ENCODE assay signal across 8 mouse cellular contexts in genomic region chr5:64802795-64803719, GRCm38 (mm10). TPM values are rescaled to one million over a fixed set of nuclear protein-coding genes. Genes with fewer than 3 reads are reported as not detected.
A peak's percentile ranks its signal among the peaks of the same experiment; 100 is the strongest.
DNase-seq lines count a peak whose midpoint lies in the region; ATAC-seq lines count a peak whose summit lies in the region.

Gene Klf3 (plus strand): TSS chr5:64803388.

- intact Hi-C loops in gastrocnemius, postnatal 14 days (cut with DNase I; ENCODE audit: low total_unique reads), result no loop called here
- intact Hi-C loops in left cerebral cortex, postnatal 14 days (cut with DNase I), result loop anchor here (2.0 kb wide), 1 partner anchor 100 kb away; no protein-coding TSS in a partner anchor

- DNase-seq in adrenal gland, adult (ENCODE audit: inconsistent age in 2 of 2, low spot score in 1 of 2), result peak; percentile 98
- peak; percentile 91 for DNase-seq in embryo, embryonic 10 days (ENCODE audit: low spot score)
- peak; percentile 96 for DNase-seq in gastrocnemius, postnatal 14 days
- DNase-seq in induced T-regulatory cell, adult 2 months (ENCODE audit: low read depth), result peak; percentile 92
- DNase-seq in left cerebral cortex, postnatal 14 days (ENCODE audit: low spot score in 2 of 2), result peak; percentile 69 to 74
- peak; percentile 84 for DNase-seq in right cerebral cortex, postnatal 25 days
- DNase-seq in urinary bladder, postnatal 36 days (ENCODE audit: low spot score in 2 of 2), result peak; percentile 87 to 94

- ATAC-seq in megakaryocyte-erythroid progenitor cell, adult 5-6 weeks (replicated peaks; ENCODE audit: low FRiP score, low TSS enrichment, poor library complexity, severe bottlenecking), result peak; percentile 81

RNA-seq across cellular contexts. Expression of gene Klf3, which starts in this region (rescaled TPM):
- total RNA-seq in gastrocnemius, postnatal 14 days (2021), result 10 to 100 TPM; 23.7 to 26.6 TPM
- total RNA-seq in left cerebral cortex, postnatal 14 days (2021), result 10 to 100 TPM; 24.2 to 31.2 TPM
- total RNA-seq in megakaryocyte-erythroid progenitor cell, adult 5-6 weeks (2014; fragmentation: Nextera tagmentation), result 101 and 120 TPM in 2 replicates
- total RNA-seq in megakaryocyte-erythroid progenitor cell, adult 5-6 weeks (2017), result 34.4 and 37.4 TPM in 2 replicates

Comparison
In these comparisons a context has a peak if more than half of its experiments do, and no peak if none do; other contexts are left out.
1. Peak in every context shown above with its lines: DNase-seq and ATAC-seq.